Mouse (Mus musculus) small intestine, adult 2 months (tissue): ENCODE results near the gene Abracl. TPM values are rescaled to one million over a fixed set of nuclear protein-coding genes. Genes with fewer than 3 reads are reported as not detected.

ENCODE experiments used
- H3K27ac ChIP-seq: fragments of 200-500 bp; 2 replicates; pipeline ENCODE4 v1.5.1; 2012; ENCODE audit warnings: low read depth, low read length, control low read depth, inconsistent platforms; ENCODE audit not compliant: insufficient read depth
- H3K27me3 ChIP-seq: fragments of 200-500 bp; 2 replicates; pipeline ENCODE4 v1.6.1; 2012; ENCODE audit warnings: mild to moderate bottlenecking, moderate library complexity, low read length, inconsistent platforms; ENCODE audit not compliant: control insufficient read depth, insufficient read depth
- H3K36me3 ChIP-seq: fragments of 200-500 bp; 2 replicates; pipeline ENCODE4 v1.6.1; 2012; ENCODE audit warnings: mild to moderate bottlenecking, low read length, control low read depth, inconsistent platforms; ENCODE audit not compliant: control insufficient read depth, insufficient read depth
- H3K4me1 ChIP-seq: fragments of 200-500 bp; 2 replicates; pipeline ENCODE4 v1.6.1; 2012; ENCODE audit warnings: low read length, inconsistent platforms, mixed read lengths; ENCODE audit not compliant: control insufficient read depth, insufficient read depth, insufficient read length
- H3K4me3 ChIP-seq: fragments of 200-500 bp; 2 replicates; pipeline ENCODE4 v1.5.1; 2012; ENCODE audit warnings: low read depth, mild to moderate bottlenecking, control low read depth, inconsistent platforms, low read length, moderate library complexity
- CTCF ChIP-seq: fragments of 200-500 bp; IDR thresholded peaks from 2 replicates; pipeline ENCODE4 v1.5.1; 2012; ENCODE audit warnings: low read depth, mild to moderate bottlenecking, control low read depth, inconsistent platforms, low read length, moderate library complexity, mixed read lengths; ENCODE audit not compliant: insufficient replicate concordance, insufficient read length; ENCODE audit errors: extremely low read depth
- POLR2A ChIP-seq: fragments of 200-500 bp; IDR thresholded peaks from 2 replicates; pipeline ENCODE4 v1.6.1; 2012; ENCODE audit warnings: low read depth, mild to moderate bottlenecking, control low read depth, inconsistent platforms, low read length, moderate library complexity
- WGBS: fragments of 180-500 bp; shearing (Covaris S2); methylation state at CpG from one replicate; pipeline ENCODE4 v1.1.7; 2018; 5-methylcytosine and 5-hydroxymethylcytosine counted together
- polyA plus RNA-seq: library from polyadenylated mRNA; depleted of rRNA; stranded (reverse); fragments of >200 nt; gene quantifications from 2 replicates; pipeline ENCODE4 v1.2.3, GENCODE M21; 2012

Gene Abracl
- polyA plus RNA-seq, 1 experiment, result 2.4 TPM

GRCm38 (mm10) chr10:18066031-18066439 is 42.9 kb upstream of the Abracl start:
- Histone ChIP-seq H3K27ac (no peak overlapping the region), H3K36me3 (no peaks in the 10 kb centered on the region), H3K27me3 (no peaks in the 10 kb centered on the region), H3K4me3 (no peak overlapping the region), H3K4me1 (peaks cover 2% of the 10 kb centered on the region)
- 77% methylated on average over 10 of the region's 10 CpGs for WGBS
- TF ChIP-seq CTCF (no peak), POLR2A (no peak)

DNA sequence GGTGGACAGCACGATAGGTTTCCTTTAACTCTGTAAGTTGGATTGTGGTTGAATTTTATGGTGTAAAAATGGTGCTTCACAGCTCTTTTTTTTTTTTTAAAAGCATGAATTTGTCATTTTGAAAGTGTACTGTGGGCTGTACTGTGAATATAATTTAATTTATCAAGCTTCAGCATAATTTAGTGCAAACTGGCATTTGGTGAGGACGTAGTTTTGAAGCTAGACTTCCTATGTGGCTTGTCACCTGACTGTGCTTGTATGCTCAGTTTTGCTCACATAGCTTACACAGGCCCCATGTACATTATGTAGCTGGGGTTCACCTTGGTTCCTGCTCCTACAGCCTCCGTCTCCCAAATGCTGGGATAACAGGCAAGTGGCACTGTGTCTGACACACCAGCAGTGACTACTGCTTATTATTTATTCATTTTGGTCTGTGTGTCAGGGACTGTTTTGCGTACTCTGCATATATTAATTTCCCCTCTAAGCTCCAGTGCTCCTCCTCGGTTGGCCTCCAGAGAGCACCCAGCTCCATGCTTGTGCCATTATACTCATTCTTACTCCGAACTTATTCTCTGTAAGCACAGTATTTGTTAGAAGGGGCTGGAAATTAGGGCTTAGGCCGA is 41.6 kb upstream of the Abracl start:
- TF ChIP-seq CTCF, result no peak
- no peak for TF ChIP-seq POLR2A
- H3K27ac ChIP-seq, result no peak overlapping the region
- 89% methylated on average over 7 of the region's 7 CpGs for WGBS
- no peaks in the 10 kb centered on the region for H3K36me3 ChIP-seq
- no peaks in the 10 kb centered on the region for H3K27me3 ChIP-seq
- H3K4me1 ChIP-seq, result peaks cover 5% of the 10 kb centered on the region
- no peak overlapping the region for H3K4me3 ChIP-seq

GRCm38 (mm10) chr10:18061533-18061932 is 38.4 kb upstream of the Abracl start:
- Histone ChIP-seq H3K27ac (no peak overlapping the region), H3K4me1 (peaks cover 6% of the 10 kb centered on the region)
- 86% methylated on average over 4 of the region's 4 CpGs for WGBS

DNA sequence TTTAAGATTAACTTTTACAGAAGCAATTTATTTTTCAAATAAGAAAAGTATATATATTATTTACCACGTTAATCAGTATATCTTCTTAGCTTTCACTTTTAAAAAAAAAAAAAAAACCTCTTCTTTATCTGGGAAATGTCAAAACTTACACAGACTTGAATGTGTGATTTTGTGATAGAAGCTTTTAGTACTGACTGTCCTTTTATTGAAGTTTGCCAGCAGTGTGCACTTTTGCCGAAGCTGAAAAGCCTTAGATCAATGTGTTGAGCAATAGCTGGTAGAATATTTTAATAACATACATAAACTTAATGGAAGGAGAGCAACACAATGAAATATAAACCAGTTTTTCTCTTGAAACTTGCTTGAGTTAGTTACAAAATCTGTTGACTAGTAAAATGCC is 37.7 kb upstream of the Abracl start:
- Histone ChIP-seq H3K36me3 (no peaks in the 10 kb centered on the region), H3K27me3 (no peaks in the 10 kb centered on the region), H3K4me3 (no peak overlapping the region), H3K4me1 (peaks cover 6% of the 10 kb centered on the region; the same call in 1 of the 2 replicates), H3K27ac (no peak overlapping the region)
- 83% methylated on average over 2 of the region's 2 CpGs for WGBS
- TF ChIP-seq CTCF, result no peak
- no peak for TF ChIP-seq POLR2A

More at GRCm38 (mm10) chr10:18061533-18061932, 38.4 kb upstream of the Abracl start:
- Histone ChIP-seq H3K36me3 (no peaks in the 10 kb centered on the region), H3K27me3 (no peaks in the 10 kb centered on the region), H3K4me3 (no peak overlapping the region)
- no peak for TF ChIP-seq CTCF
- no peak for TF ChIP-seq POLR2A

DNA sequence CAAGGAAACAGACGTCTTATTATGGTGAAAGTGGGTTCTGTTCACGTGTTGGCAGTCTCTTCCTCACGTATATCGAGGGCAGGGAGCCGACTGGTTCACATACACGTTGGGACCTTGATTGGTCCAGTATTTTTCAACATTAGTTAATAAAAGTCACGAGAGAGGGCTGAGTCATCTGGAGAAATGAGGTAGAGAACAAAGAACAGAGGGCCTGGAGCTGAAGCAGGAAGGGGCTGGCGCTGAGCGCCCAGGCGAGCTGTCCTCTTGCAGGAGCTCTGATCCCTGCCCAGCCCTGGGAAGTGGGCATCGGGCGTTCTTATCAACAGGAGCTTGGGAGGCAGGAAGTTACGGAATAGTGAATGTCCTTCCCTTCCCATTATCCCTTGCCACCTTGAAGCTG is 36.7 kb upstream of the Abracl start:
- no peak overlapping the region for H3K4me3 ChIP-seq
- H3K27ac ChIP-seq, result no peak overlapping the region
- TF ChIP-seq POLR2A, result no peak; the same call in 1 of the 2 replicates
- TF ChIP-seq CTCF, result no peak
- H3K36me3 ChIP-seq, result no peaks in the 10 kb centered on the region
- 51% methylated on average over 13 of the region's 13 CpGs for WGBS
- H3K4me1 ChIP-seq, result peaks cover 8% of the 10 kb centered on the region
- H3K27me3 ChIP-seq, result no peaks in the 10 kb centered on the region

- no peaks in the 10 kb centered on the region for H3K27me3 ChIP-seq
- WGBS, result 90% methylated on average over 9 of the region's 9 CpGs
- H3K36me3 ChIP-seq, result no peaks in the 10 kb centered on the region
- no peak for TF ChIP-seq POLR2A
- no peak for TF ChIP-seq CTCF
- no peak overlapping the region for H3K27ac ChIP-seq
- H3K4me1 ChIP-seq, result peaks cover 8% of the 10 kb centered on the region
- H3K4me3 ChIP-seq, result no peak overlapping the region
Observed at GRCm38 (mm10) chr10:18058681-18059338, 35.7 kb upstream of the Abracl start.

GRCm38 (mm10) chr10:18056391-18056745 is 33.3 kb upstream of the Abracl start:
- under 1% methylated on average over 8 of the region's 8 CpGs for WGBS
- TF ChIP-seq POLR2A (no peak), CTCF (no peak)
- Histone ChIP-seq H3K27ac (no peak overlapping the region), H3K4me3 (peak overlapping the region; percentile 79), H3K27me3 (no peaks in the 10 kb centered on the region), H3K4me1 (peaks cover 8% of the 10 kb centered on the region), H3K36me3 (no peaks in the 10 kb centered on the region)
